Mouse (Mus musculus): Measurements from ENCODE around the gene Eral1. TPM values are rescaled to one million over a fixed set of nuclear protein-coding genes. Genes with fewer than 3 reads are reported as not detected.

The Eral1 gene
- polyA plus RNA-seq, 1 experiment: 34.0 TPM

DNA sequence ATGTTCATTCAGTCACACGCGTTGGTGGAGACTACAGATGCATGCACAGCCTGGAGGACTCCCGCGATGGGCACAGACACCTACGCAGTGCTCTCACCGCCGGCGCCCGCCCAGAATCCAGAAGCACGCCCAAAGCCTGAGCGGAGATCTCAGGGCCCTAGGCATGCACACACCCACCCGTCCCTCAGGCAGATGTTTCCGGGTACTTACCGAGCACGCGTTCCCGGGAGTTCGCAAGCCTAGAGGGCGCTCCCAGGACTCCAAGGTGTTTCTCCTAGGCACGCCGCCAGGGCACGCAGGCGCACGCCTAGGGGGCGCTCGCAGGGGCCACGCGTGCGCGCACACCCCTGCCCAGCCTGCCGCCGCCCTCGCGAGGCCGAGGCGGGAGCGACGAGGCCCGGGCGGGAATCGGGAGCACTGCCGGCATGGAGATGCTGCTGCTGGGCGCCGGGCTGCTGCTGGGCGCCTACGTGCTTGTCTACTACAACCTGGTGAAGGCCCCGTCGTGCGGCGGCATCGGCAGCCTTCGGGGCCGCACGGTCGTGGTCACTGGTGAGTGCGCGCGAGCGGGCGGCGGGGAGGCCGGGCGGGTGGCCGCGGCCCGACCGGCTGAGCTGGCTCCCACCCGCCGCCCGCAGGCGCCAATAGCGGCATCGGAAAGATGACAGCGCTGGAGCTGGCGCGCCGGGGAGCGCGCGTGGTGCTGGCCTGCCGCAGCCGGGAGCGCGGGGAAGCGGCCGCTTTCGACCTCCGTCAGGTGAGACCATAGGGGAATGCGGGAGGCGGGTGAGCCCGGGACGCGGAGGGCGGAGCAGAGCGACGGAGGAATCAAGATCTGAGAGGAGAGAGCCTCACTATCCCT, 48.0 kb downstream of the Eral1 start, which contains the start of gene Dhrs13:
TSS of gene Dhrs13 (plus strand) at position 334 of the 862 bp plus-strand sequence.
- H3K4me1 ChIP-seq (ENCODE audit: control insufficient read depth, insufficient read depth, low read length): no peaks in the 10 kb centered on the region; the same call in none of the 2 replicates
- DNase-seq: peak; percentile 93 to 96
- under 1% methylated on average over 96 of the region's 96 CpGs for WGBS
- TF ChIP-seq POLR2A (IDR thresholded peaks at IDR 0.05; ENCODE audit: borderline replicate concordance, insufficient read depth, low read length): peak; percentile 54
- TF ChIP-seq CTCF (IDR thresholded peaks at IDR 0.05; ENCODE audit: borderline replicate concordance, insufficient read depth, low read depth, low read length): peak; percentile 64
- peak within 1 kb of the TSS; percentile 92 for H3K4me3 ChIP-seq (replicated peaks; ENCODE audit: insufficient read depth, low read depth, low read length)
- H3K27ac ChIP-seq (ENCODE audit: insufficient read depth, low read length): peak within 1 kb of the TSS; percentile 39
- no peaks in the 10 kb centered on the region for H3K27me3 ChIP-seq (ENCODE audit: control insufficient read depth, insufficient read depth, low read length)

DNA sequence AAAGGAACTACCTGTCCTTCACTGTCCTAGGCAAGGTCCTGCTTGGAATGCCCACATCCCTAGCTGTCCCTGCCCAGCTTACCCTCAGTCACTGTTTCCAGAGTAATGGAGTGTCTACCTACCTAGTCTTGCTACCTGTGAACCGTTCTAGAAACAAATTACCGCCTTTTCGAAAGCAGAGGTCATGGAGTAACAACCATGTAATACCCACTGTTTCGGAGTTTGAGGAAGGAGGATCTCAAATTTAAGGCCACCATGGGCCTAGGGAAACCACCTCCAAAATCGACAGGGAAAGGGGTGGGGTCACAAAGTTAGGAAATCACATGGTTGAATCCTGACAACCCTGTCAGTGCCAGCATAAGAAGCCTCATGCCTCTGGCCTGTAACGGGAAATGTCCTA, 48.8 kb downstream of the Eral1 start:
- 41% methylated on average over 6 of the region's 6 CpGs for WGBS
- no peak overlapping the region for H3K27ac ChIP-seq (ENCODE audit: insufficient read depth, low read length)
- no peak overlapping the region for H3K4me3 ChIP-seq (replicated peaks; ENCODE audit: insufficient read depth, low read depth, low read length)
- DNase-seq: no peak
- no peaks in the 10 kb centered on the region for H3K27me3 ChIP-seq (ENCODE audit: control insufficient read depth, insufficient read depth, low read length)
- no peaks in the 10 kb centered on the region; the same call in none of the 2 replicates for H3K4me1 ChIP-seq (ENCODE audit: control insufficient read depth, insufficient read depth, low read length)
- TF ChIP-seq POLR2A (IDR thresholded peaks at IDR 0.05; ENCODE audit: borderline replicate concordance, insufficient read depth, low read length): no peak
- TF ChIP-seq CTCF (IDR thresholded peaks at IDR 0.05; ENCODE audit: borderline replicate concordance, insufficient read depth, low read depth, low read length): no peak

DNA sequence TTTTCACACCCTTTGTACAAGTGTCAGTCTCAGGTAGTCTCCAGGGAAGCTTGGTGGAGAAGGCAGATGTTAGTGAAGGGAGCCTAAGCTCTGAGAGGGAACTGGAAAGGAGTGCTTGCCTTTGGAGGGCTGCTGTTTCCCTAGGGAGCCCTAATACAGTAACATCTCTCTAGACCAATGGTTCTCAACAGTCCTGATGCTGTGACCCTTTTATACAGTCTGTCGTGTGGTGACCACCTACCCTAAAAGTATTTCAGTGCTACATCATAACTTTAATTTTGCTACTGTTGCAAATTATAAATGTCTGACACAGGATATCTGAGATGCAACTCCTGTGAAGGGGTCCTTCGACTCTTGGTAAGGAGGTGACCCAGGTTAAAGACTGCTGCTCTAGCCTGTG, 49.6 kb downstream of the Eral1 start:
- Histone ChIP-seq H3K4me1 (ENCODE audit: control insufficient read depth, insufficient read depth, low read length) (no peaks in the 10 kb centered on the region; the same call in none of the 2 replicates), H3K27ac (ENCODE audit: insufficient read depth, low read length) (no peak overlapping the region), H3K27me3 (ENCODE audit: control insufficient read depth, insufficient read depth, low read length) (no peaks in the 10 kb centered on the region), H3K4me3 (replicated peaks; ENCODE audit: insufficient read depth, low read depth, low read length) (no peak overlapping the region)
- 74% methylated on average over 2 of the region's 2 CpGs for WGBS
- no peak for DNase-seq
- TF ChIP-seq POLR2A (IDR thresholded peaks at IDR 0.05; ENCODE audit: borderline replicate concordance, insufficient read depth, low read length) (no peak), CTCF (IDR thresholded peaks at IDR 0.05; ENCODE audit: borderline replicate concordance, insufficient read depth, low read depth, low read length) (no peak)

DNA sequence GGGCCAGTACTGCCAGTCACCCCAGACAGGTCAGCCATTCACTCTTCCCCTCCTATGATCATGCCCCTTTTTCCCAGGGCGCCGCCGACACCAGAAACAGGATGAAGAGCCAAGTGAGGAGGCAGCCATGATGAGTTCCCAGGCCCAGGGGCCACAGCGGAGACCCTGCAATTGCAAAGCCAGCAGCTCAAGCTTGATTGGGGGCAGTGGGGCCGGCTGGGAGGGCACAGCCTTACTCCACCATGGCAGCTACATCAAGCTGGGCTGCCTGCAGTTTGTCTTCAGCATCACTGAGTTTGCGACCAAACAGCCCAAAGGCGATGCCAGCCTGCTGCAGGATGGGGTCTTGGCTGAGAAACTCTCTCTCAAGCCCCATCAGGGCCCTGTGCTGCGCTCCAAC, 50.9 kb downstream of the Eral1 start:
- no peak overlapping the region for H3K27ac ChIP-seq (ENCODE audit: insufficient read depth, low read length)
- no peaks in the 10 kb centered on the region; the same call in none of the 2 replicates for H3K4me1 ChIP-seq (ENCODE audit: control insufficient read depth, insufficient read depth, low read length)
- WGBS: 68% methylated on average over 8 of the region's 8 CpGs
- no peaks in the 10 kb centered on the region for H3K27me3 ChIP-seq (ENCODE audit: control insufficient read depth, insufficient read depth, low read length)
- DNase-seq: no peak
- no peak overlapping the region for H3K4me3 ChIP-seq (replicated peaks; ENCODE audit: insufficient read depth, low read depth, low read length)
- TF ChIP-seq CTCF (IDR thresholded peaks at IDR 0.05; ENCODE audit: borderline replicate concordance, insufficient read depth, low read depth, low read length) (no peak), POLR2A (IDR thresholded peaks at IDR 0.05; ENCODE audit: borderline replicate concordance, insufficient read depth, low read length) (no peak)

- 45% methylated on average over 8 of the region's 8 CpGs for WGBS
- DNase-seq: no peak
Observed at GRCm38 (mm10) chr11:78023607-78024006, 56.6 kb downstream of the Eral1 start.

More at GRCm38 (mm10) chr11:78023607-78024006, 56.6 kb downstream of the Eral1 start:
- H3K4me3 ChIP-seq (replicated peaks; ENCODE audit: insufficient read depth, low read depth, low read length): no peak overlapping the region
- no peaks in the 10 kb centered on the region for H3K27me3 ChIP-seq (ENCODE audit: control insufficient read depth, insufficient read depth, low read length)
- H3K4me1 ChIP-seq (ENCODE audit: control insufficient read depth, insufficient read depth, low read length): no peaks in the 10 kb centered on the region
- TF ChIP-seq POLR2A (IDR thresholded peaks at IDR 0.05; ENCODE audit: borderline replicate concordance, insufficient read depth, low read length) (no peak), CTCF (IDR thresholded peaks at IDR 0.05; ENCODE audit: borderline replicate concordance, insufficient read depth, low read depth, low read length) (peak; percentile 52; the same call in 1 of the 2 replicates)
- no peak overlapping the region for H3K27ac ChIP-seq (ENCODE audit: insufficient read depth, low read length)

Other genes with a start within 250 kb of the Eral1 start
- 6.8 and 9.0 TPM in 2 replicates for gene Pipox, start 186.3 kb downstream of the Eral1 start, polyA plus RNA-seq (2012; rRNA removed)
- 71.0 and 76.9 TPM in 2 replicates for gene Sez6, start 149.6 kb downstream of the Eral1 start, polyA plus RNA-seq (2012; rRNA removed)
- 50.1 and 51.9 TPM in 2 replicates for gene Phf12, start 97.6 kb downstream of the Eral1 start, polyA plus RNA-seq (2012; rRNA removed)
- 18.8 and 19.5 TPM in 2 replicates for gene Dhrs13, start 48.1 kb downstream of the Eral1 start, polyA plus RNA-seq (2012; rRNA removed)
- gene Flot2, start 42.5 kb downstream of the Eral1 start, polyA plus RNA-seq (2012; rRNA removed): 134 and 135 TPM in 2 replicates
- gene Fam222b, start 14.3 kb upstream of the Eral1 start, polyA plus RNA-seq (2012; rRNA removed): 23.0 and 23.5 TPM in 2 replicates
- gene Traf4, start 85.2 kb upstream of the Eral1 start, polyA plus RNA-seq (2012; rRNA removed): 21.6 and 22.3 TPM in 2 replicates
- 4.8 and 5.8 TPM in 2 replicates for gene Nek8, start 96.3 kb upstream of the Eral1 start, polyA plus RNA-seq (2012; rRNA removed)
- 147 and 158 TPM in 2 replicates for gene Tlcd1, start 96.3 kb upstream of the Eral1 start, polyA plus RNA-seq (2012; rRNA removed)
- 1,121 and 1,182 TPM in 2 replicates for gene Rpl23a, start 103.2 kb upstream of the Eral1 start, polyA plus RNA-seq (2012; rRNA removed)
- 36.6 and 38.1 TPM in 2 replicates for gene Rab34, start 108.0 kb upstream of the Eral1 start, polyA plus RNA-seq (2012; rRNA removed)
- 11.7 and 12.1 TPM in 2 replicates for gene Proca1, start 113.0 kb upstream of the Eral1 start, polyA plus RNA-seq (2012; rRNA removed)
- gene Sdf2, start 165.4 kb upstream of the Eral1 start, polyA plus RNA-seq (2012; rRNA removed): 121 and 124 TPM in 2 replicates
- 48.8 and 50.3 TPM in 2 replicates for gene Supt6, start 165.6 kb upstream of the Eral1 start, polyA plus RNA-seq (2012; rRNA removed)
- gene 2610507B11Rik, start 181.4 kb upstream of the Eral1 start, polyA plus RNA-seq (2012; rRNA removed): 112 and 118 TPM in 2 replicates
- gene BC030499, start 210.5 kb upstream of the Eral1 start, polyA plus RNA-seq (2012; rRNA removed): 2.6 and 2.9 TPM in 2 replicates
- gene Spag5, start 221.1 kb upstream of the Eral1 start, polyA plus RNA-seq (2012; rRNA removed): 17.6 and 19.0 TPM in 2 replicates
- 2,621 and 2,670 TPM in 2 replicates for gene Aldoc, start 242.6 kb upstream of the Eral1 start, polyA plus RNA-seq (2012; rRNA removed)
- gene Pigs, start 248.0 kb upstream of the Eral1 start, polyA plus RNA-seq (2012; rRNA removed): 94.2 and 98.6 TPM in 2 replicates

All from cerebellum, adult 2 months (tissue).